ENCODE assay signal across 1 mouse cellular context in genomic region chr19:8722559-8722906, GRCm38 (mm10).
TF ChIP-seq lines count a peak whose summit lies in the region.

No protein-coding gene starts in this region.

TF ChIP-seq in MEL, 35 proteins besides CTCF, POLR2A, EP300 and RAD21 (continued from another document):
- peak; percentile 88 for TF ChIP-seq SIN3A (IDR thresholded peaks at IDR 0.05; ENCODE audit: low read length)
- no peak for TF ChIP-seq MAFK (IDR thresholded peaks at IDR 0.05; ENCODE audit: borderline replicate concordance, low read depth, low read length)
- peak; percentile 17; the same call in 1 of the 2 replicates for TF ChIP-seq TAL1 (IDR thresholded peaks at IDR 0.05; ENCODE audit: low read length)
- TF ChIP-seq UBTF (IDR thresholded peaks at IDR 0.05; ENCODE audit: borderline replicate concordance, insufficient read depth, low read depth, low read length), result no peak
- peak; percentile 74; the same call in 1 of the 2 replicates for TF ChIP-seq MYC (IDR thresholded peaks at IDR 0.05; ENCODE audit: low read depth, low read length)
- no peak for TF ChIP-seq E2F4 (IDR thresholded peaks at IDR 0.05; ENCODE audit: borderline replicate concordance, low read depth, low read length)
- TF ChIP-seq CHD1 (IDR thresholded peaks at IDR 0.05; ENCODE audit: low read depth, low read length), result no peak
- TF ChIP-seq ZNF384 (IDR thresholded peaks at IDR 0.05; ENCODE audit: low read depth, low read length), result no peak
- TF ChIP-seq HCFC1 (IDR thresholded peaks at IDR 0.05; ENCODE audit: low read depth, low read length), result no peak
- peak; percentile 91 for TF ChIP-seq MXI1 (IDR thresholded peaks at IDR 0.05; ENCODE audit: low read depth, low read length)
- TF ChIP-seq USF2 (IDR thresholded peaks at IDR 0.05; ENCODE audit: borderline replicate concordance in 1 of 2, insufficient read depth in 1 of 2, low read depth in 1 of 2, low read length in 2 of 2), result no peak
- no peak for TF ChIP-seq MAZ (IDR thresholded peaks at IDR 0.05; ENCODE audit: low read depth, low read length)
- no peak for TF ChIP-seq RCOR1 (IDR thresholded peaks at IDR 0.05; ENCODE audit: low read depth, low read length)
- TF ChIP-seq TBP (IDR thresholded peaks at IDR 0.05; ENCODE audit: low read depth, low read length), result no peak
- no peak for TF ChIP-seq CHD2 (IDR thresholded peaks at IDR 0.05; ENCODE audit: low read length)
- no peak for TF ChIP-seq GABPA (IDR thresholded peaks at IDR 0.05; ENCODE audit: low read depth, low read length)
- TF ChIP-seq ZMIZ1 (IDR thresholded peaks at IDR 0.05; ENCODE audit: low read depth, low read length), result no peak
- no peak for TF ChIP-seq KAT2A (conservative IDR thresholded peaks at IDR 0.05; ENCODE audit: low read depth, low read length)
- TF ChIP-seq ELF1 (IDR thresholded peaks at IDR 0.05; ENCODE audit: low read depth, low read length), result no peak
- TF ChIP-seq NELFE (IDR thresholded peaks at IDR 0.05; ENCODE audit: low read depth, low read length), result no peak
